Mouse (Mus musculus): Measurements from ENCODE around the gene Hcfc1r1.
A peak's percentile ranks its signal among the peaks of the same experiment; 100 is the strongest.

The Hcfc1r1 gene

DNA sequence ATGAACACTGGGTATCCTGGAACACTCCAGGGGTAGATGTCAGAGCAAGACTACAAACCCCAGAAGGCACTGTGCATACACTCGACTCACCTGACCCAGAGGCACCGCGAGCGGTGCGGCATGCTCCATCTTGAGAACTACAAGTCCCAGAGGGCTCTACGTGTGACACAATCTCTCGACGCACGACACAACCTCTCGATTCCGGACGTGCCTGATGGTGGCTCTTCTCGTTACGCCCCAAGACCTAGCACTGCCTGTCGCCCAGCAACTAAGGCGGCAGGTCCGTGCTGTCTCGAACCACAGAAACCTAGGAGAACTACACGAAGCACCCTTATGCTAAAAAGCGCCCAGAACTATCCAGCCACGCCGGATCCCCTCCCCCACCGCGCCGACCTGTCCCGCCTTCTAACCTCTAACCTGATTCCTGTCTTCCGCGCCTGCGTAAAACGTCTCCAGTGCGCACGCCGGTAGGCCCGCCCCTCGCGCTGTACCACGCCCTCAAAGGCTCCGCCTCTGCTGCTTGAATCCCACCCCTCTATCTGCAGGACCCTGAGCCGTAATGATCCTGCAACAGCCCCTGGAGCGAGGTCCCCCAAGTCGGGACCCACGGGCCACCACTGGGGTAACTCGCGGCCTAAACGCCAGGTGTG is at the start of gene Hcfc1r1, which contains the start of gene Thoc6:
Gene Hcfc1r1 (plus strand): TSS at position 173 of the 650 bp plus-strand sequence.
Gene Thoc6 (minus strand): TSS at position 459 of the 650 bp plus-strand sequence.
- peak; percentile 96 to 97 for DNase-seq

DNA sequence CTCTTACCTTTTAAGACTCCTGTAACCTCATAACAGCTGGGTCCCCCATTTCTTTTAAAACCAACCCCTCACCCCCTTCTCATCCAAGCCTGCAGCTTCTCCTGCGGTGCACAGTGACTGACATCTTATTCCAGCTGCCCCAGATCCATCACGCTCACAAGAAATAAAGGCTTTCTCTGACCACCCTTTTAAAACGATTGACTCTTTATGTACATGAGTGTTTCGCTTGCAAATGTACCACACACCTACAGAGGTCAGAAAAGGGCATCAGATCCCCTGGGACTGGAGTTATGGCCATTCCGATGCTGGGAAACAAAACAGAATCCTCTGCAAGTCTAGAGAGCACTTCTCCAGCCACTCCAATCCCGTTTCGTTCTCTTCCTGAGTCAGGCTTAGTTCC is 45.6 kb upstream of the Hcfc1r1 start:
- no peak for DNase-seq

DNA sequence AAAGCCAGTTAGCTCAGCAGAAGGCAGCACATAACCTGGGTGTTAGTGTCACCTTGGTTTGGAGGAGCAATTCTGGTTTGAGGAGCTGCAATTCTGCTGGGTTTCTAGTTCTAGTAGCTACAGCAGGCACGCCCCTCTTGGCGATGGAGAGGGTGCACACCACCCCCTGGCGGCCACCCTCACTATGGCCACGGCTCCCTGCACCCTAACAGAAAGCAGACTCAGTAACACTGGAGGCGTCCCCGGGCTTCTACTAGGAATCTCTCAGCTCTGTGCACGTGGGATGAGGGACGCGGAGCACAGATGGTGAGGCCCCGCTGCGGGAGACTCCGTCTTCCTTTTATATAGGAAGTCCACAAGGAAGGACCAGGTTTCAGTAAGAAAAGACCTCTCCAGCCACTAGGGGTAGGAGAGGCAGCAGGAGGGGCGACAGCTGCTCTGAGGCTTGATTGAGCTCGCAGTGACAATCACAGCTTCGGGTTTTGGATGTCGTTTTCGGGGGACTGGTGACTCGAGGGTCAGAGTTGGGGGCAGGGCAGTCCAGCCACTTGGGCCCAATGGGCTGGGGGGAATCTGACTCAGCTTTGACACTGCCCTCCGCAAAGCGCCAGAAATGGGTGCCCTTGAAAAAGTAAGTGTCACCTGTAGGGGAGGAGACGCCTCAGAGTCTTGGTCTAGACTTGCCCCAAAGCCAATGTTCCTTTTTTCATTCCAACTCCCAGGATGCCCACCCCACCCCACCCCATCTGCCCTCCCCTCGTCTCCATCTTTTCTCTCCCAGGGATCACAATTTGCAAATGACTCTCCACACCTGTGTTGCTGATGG is 43.0 kb upstream of the Hcfc1r1 start:
- peak; percentile 83 to 88 for DNase-seq

DNA sequence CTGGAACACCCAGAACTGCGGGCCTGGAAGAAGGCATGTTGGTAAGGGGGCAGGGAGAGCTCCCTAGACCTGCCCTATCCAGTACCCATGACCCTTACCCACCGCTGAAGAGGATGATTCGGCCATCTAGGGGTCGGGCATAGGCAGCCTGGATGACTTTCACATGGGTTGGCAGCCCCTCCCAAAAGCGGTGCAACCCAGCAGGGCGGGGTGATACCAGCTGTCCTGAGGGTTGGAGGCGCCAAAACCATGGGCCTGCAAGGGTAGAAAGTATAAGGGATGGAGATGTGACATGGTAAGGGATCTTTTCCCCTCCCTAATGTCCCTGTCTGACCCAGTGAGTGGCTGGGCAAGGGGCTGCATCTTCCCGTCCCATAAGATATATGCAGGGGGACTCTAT is 42.2 kb upstream of the Hcfc1r1 start:
- DNase-seq: peak in 1 of 2 experiments; percentile 7

DNA sequence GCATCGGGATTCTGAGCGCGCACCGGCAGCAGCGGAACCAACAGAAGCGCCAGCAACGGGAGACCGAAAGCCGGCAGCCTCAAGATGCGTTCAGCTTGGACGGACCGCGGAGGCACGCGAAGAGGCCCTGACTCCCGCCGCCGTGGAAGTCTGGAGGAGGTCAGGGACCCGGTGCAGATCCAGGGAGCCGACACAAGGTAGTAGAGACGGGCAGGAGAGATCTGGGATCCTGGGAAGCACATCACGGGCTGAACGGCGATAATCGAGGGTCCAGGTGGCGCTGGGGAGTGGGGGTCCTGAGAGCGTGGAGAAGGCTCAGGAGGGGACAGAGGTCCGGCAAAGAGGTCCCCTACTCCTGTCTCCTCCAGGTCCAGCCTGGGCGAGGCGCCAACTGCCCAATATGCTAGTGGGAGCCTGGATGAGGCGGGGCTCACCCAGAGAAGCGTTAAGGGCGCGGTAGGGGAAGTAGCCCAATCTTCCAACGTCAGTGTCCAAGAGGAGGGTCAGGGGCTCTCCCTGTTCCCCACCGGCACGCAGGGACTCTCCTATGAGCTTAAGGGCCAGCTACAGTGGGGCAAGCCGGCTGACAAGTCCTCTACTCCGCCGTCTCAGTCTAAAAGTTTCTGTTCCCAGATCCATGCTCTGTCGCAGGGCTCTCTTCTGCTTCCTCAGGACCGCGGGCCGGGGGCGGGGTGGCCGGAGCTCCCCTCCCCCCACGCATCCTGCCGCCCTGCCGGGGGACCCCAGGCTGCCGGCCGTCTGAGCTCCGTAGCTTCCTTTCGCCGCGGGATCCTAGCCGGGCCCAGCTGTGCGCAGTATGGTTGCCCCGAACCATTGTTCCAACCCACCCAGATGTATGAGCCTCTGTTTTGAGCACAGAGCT is 28.5 kb upstream of the Hcfc1r1 start, which contains the start of gene Mmp25:
Gene Mmp25 (minus strand): TSS at position 665 of the 883 bp plus-strand sequence.
- DNase-seq: peak in 1 of 2 experiments; percentile 26

DNA sequence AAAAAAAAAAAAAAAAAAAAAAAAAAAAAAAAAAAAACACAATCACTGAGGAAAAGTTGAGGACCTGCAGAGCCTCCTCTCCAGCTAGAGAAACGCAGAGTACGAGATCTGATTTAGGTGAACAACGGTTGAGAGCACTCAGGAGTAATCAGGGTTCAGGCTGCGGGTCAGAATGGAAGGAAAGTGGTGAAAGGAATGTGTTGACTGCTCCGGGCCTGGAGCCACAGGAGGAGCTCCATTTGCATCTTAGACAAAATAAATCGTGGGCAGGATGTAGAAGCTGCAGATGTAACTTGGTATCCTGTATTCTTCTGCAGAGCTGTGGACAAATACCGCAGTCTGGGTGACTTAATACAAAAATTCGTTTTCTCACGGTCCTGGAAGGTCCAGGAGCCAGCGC is 27.5 kb upstream of the Hcfc1r1 start:
- no peak for DNase-seq

DNA sequence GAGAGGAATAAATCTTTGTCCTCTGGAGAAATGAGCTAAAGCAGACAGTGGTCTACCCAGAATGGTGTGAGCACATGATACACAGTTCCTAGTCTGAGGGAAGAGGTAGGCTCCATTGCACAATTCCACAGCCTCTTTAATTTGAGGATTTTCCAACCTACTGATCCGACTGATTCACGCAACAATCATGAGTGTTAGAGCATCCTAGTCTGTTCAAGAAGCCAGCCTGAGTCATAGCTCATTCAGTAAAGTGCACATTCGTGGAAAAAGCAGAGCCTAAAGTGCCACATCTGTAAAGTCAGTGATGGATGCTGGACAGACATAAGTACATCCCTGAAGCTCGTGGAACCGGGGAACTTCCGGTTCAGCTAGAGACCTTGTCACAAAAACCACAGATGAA is 22.0 kb upstream of the Hcfc1r1 start:
- no peak for DNase-seq

DNA sequence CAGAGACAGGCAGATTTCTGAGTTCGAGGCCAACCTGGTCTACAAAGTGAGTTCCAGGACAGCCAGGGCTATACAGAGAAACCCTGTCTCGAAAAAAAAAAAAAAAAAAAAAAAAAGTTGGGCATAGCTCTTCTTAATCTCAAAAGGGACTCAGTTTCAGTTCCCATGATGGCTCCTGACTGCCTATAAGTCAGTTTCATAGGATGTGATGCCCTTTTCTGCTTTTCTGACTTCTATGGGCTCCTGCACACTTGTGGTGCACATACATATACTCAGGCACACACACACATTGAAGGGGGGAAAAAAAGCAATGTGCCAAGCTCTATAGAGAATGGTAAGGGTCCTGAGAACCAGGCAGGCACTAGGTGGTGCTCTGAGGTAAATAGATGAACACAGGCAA is 20.1 kb upstream of the Hcfc1r1 start:
- no peak for DNase-seq

DNA sequence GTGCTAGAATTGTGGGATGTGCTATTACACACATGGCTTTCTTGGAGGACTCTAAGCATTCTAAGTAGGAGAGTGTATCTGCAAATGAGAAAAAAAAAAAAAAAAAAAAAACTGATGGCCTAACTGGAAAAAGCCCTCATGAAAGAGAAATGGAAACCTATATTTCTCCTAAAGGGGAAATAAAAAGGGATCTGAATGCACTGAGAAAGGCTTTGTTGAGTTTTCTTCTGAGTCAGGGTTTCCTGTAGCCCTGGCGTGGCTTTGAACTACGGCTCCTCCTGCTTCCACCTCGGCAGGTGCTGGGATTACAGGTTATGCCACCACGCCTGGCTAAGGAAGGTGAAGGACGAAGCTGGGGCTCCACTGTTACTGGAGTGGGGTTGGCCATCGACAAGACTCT is 19.4 kb upstream of the Hcfc1r1 start:
- no peak for DNase-seq

DNA sequence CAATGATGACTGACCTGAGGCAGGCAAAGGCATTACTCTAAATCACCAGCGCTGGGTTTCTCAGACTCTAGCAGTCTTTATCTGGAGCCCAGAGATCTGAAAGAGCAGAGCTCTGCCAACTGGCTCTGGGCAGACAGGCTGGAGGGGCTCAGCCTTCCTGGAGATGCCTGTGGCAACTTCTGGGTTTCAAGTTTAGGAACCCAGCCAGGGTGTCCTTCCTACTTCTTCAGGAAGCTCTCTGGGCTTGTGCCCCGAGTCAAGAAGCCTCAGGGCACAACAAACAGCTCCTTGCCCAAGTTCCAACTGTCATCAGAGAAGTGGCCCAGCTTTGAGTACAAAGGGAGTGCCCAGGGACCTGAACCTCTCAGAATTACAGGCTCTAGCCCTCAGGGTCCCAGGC is 19.0 kb upstream of the Hcfc1r1 start:
- no peak for DNase-seq

DNA sequence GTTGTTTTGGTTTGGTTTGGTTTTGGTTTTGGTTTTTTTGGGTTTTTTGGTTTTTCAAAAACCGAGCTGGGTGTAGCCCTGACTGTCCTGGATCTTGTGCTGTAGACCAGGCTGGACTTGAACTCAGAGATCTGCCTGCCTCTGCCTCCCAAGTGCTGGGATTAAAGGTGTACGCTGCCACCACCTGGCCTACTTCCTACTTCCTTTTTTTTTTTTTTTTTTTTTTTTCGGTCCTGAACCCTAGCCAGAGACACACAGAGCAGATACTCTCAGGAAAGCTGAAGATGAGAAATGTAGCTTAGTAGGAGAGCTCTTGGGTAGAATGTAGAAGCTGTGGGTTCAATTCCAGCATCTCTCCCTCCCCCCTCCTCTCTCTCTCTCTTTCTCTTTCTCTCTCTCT is 14.9 kb upstream of the Hcfc1r1 start:
- no peak for DNase-seq

DNA sequence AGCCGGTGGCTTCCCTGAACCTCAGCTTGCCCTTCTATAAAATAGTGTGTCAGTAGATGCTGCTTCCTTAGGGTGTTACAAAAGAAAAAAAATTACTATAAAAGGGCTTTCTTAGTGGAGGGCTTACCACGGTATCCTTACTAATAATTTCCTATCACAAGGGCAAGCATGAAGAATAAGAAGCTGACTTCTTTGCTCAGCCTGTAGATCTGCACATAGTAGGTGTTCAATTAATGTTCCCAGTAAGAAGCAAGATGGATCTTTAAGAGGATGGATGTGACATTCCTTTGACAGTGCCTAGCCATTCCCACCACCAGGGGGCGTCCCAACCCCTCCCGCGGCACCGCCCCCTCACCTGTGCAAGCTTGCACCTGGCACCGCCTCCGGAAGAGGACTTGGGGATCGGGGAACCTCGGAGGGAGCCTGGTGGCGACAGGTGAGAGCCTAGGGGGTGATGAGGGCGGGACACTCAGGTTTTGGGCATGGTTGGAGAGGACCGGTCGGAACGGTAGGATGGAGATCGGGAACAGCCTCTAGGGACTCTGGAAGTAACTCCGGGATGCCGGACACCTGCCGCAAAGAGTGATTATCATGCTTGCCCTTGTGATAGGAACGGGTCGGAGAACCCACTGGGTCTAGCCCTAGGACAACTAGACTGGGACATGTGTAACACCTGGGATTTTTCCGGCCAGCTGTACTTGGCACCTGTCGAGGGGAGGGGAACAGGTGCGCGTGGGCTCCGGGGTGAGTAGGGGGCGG is 13.1 kb upstream of the Hcfc1r1 start, which contains the start of gene Bicdl2:
Gene Bicdl2 (plus strand): TSS at position 390 of the 759 bp plus-strand sequence.
- DNase-seq: peak; percentile 58 to 77

DNA sequence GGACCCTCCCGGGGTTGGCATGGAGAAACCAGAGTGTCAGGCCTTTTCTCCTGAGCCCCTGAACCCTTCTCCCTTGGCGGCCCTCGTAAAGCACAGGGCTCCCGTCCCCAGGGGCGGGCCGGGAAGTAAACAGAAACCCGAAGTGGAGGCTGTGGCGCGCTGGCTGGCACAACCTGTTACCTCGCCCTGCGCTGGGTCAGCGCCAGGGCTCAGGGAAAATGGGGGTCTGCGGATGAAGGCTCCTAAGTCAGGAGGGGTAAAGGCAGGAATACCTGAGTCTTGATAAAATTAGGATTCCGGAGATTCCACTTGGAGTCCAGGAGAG is 12.6 kb upstream of the Hcfc1r1 start:
- DNase-seq: no peak

DNA sequence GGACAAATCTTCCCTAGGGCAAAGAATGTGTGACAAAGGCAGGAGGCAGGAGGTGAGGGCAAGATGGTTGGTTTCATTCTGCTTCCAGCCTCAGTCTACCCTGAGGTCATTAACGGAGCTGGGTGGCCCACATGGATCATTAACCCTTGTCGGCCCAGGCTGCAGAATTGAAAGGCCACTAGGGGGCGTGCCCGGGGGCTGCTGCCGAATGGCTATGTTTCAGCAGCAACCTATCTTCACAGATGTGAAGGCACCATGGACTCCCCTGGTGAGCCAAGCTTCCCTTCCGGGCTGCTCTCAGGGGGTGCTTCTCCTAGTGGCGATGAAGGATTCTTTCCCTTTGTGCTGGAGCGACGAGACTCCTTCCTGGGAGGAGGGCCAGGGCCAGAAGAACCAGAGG is 11.9 kb upstream of the Hcfc1r1 start:
- peak in 1 of 2 experiments; percentile 42 for DNase-seq

DNA sequence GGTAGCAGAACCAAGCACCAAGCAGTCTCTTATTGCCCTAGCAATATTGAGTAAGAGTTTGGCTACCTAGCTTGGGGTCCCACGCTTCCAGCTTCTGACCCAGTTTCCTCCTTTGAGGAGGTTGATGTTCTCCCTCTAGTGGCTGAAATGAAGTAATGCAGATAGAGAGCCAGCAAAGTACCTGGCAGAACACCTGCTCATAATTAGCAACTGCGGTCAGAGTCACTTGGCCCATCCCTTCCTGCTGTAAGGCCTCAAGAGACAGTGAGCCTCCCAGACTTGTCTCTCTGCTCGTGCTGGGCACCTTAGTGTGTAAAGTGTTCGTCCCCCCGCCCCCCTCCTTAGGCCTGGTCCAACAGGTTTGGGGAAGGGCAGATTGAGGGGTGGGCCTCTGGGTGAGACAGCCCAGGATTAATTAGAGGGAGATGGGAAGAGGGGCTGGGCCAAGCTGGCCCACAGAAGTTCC is 8.8 kb upstream of the Hcfc1r1 start:
- peak in 1 of 2 experiments; percentile 31 for DNase-seq

DNA sequence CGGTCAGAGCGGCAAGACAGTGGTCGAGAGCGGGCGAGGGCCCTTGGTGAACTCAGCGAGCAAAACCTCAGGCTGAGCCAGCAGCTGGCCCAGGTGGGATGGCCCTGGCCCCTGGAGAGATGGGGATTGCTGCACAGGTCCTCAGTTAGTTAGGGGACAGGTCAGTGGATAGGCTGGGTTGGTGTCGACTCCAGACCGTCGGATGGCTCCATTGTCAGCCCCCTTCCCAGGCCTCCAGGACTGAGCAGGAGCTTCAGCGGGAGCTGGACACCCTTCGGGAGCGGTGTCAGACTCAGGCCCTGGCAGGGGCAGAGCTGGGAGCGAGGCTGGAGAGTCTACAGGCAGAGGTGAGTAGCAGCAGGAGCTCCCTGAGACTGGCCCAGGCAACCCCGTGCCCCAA is 7.9 kb upstream of the Hcfc1r1 start:
- no peak for DNase-seq

DNA sequence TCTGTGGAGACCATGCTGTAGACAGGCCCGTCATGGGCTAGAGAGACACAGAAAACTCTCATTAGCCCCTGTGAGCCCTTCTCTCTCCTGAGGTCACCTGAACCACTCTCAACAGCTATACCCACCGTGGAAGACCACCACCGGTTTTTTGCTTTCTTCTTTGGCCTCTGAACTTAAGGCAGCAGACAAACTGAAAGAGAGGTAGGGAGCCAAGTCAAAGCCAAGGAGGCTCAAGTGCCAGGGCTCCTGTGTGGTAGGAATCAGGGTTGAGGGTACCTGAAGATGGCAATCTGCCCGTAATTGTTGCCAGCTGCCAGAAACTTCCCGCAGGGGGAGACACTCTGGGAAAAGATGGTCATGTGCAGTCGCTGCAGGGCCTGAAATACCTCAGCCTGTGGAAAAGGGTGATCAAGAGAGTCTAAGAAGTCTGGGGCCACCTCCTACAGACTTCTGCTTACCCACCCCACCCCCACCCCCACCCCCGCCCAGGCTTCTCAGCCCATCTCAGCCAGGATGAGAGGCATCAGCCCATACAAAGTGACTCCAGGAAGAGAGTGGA is 2.8 kb upstream of the Hcfc1r1 start:
- DNase-seq: no peak

DNA sequence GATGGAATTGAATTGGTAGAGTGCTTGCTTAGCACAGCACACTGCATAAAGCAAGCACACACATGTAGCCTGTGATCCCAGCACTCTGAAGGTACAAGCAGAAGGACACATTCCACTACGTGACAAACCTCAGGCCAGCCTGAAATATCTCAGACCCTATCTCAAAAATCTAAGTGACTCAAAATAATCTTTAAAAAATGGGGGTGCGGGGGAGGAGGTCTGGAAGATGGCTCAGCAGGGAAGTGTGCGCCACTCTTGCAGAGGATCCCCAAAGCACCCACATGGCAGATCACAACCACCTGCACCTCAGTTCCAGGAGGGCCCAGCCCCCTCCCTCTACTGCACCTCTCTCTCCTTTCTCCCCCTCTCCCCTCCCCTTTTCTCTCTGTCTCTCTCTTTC is 1.9 kb upstream of the Hcfc1r1 start:
- DNase-seq: no peak

DNA sequence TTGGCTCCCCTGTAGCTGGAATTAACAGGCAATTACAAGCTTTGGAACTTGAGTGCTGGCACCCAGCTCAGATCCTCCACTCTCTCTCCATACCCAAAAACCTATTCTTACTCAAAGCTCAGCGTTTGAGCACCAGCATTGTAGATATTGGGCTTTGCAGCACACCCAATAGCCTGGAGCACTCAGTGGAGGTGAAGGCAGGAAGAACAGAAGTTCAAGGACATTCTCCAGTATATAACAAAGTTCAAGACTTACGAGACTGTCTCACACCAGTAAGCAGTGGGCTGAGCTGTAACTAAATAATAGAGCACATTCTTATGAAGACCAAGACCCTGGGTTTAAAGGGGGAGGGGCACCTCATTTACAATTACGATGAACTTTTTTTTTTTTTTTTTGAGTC is 635 bp upstream of the Hcfc1r1 start:
- no peak for DNase-seq

DNA sequence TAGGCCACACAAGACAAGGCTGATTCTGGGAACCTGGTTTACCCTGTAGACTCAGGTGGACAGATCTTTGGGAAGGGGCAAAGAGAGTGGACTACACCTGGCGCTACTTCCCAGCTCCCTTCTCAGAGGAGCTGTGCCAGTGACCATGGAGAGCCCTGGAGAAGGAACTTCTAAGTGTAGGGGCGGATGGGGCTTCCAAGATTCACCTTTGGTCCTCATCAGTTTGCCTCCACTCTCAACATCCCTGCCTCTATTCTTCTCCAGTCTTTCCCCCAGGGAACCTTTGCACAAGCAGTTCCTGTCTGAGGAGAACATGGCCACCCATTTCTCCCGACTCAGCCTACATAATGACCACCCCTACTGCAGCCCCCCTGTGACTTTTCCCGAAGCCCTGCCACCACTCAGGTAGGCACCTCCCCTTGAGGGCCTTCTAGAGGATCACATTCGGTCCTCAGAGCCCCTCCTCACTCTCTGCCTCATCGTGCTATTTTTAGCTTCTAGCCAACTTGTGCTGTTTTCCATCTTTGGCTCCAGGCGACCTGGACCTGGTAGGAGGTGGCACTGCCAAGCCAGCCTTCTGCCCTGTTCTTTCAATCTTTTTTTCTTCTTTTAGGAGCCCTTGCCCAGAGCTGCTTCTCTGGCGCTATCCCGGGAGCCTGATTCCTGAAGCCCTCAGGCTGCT is 1.0 kb downstream of the Hcfc1r1 start:
- DNase-seq: peak; percentile 60 to 66

DNA sequence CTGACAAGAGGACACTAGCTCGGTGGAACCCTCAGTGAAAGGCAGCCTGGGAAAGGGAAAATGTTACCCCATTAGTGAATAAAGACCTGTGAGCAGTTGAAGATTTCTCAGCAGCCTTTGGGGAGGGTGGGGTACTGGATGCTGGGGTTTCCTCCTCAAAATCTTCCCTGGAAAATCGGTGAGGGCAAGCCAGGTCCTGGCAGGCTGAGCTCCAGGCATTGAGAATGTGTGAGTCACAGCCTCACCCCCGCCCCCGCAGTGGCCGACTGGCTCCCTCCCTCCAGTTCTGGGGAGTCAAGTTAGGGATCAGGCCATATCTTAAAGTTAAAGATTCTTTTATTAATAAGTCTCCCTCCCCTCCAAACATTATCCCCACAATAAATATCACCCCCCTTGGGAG is 1.7 kb downstream of the Hcfc1r1 start:
- peak; percentile 66 to 84 for DNase-seq

Measured in cerebellum, postnatal 25 days (tissue).